Mouse (Mus musculus) hindbrain, embryonic 13.5 days (tissue): ENCODE results near the gene Gm29276. TPM values are rescaled to one million over a fixed set of nuclear protein-coding genes. Genes with fewer than 3 reads are reported as not detected.
"Not testable (repeated sequence)": the region's sequence is repeated elsewhere in the genome, so short reads cannot be mapped to it uniquely, and the experiment has no call there.

Experiments
- ATAC-seq: fragments of 200-750 bp; cut with Nextera tagmentation; 2 replicates; pipeline ENCODE4 v1.8.0; 2017; ENCODE audit warnings: moderate TSS enrichment; ENCODE audit not compliant: low FRiP score
- H3K27ac ChIP-seq: fragments of 300-500 bp; sonication (generic); 2 replicates; pipeline ENCODE4 v1.5.1; 2015; ENCODE audit warnings: inconsistent platforms, mild to moderate bottlenecking, moderate library complexity
- H3K27me3 ChIP-seq: fragments of 300-500 bp; sonication (generic); 2 replicates; pipeline ENCODE4 v1.6.1; 2015; ENCODE audit warnings: mild to moderate bottlenecking, inconsistent platforms
- H3K36me3 ChIP-seq: fragments of 300-500 bp; sonication (generic); 2 replicates; pipeline ENCODE4 v1.6.1; 2015; ENCODE audit warnings: mild to moderate bottlenecking, inconsistent platforms
- H3K4me1 ChIP-seq: fragments of 300-500 bp; sonication (generic); replicated peaks from 2 replicates; pipeline ENCODE4 v1.6.1; 2015; ENCODE audit warnings: inconsistent platforms
- H3K4me2 ChIP-seq: fragments of 300-500 bp; sonication (generic); 2 replicates; pipeline ENCODE4 v1.6.1; 2015; ENCODE audit warnings: inconsistent platforms, mild to moderate bottlenecking, moderate library complexity
- H3K4me3 ChIP-seq: fragments of 300-500 bp; sonication (generic); 2 replicates; pipeline ENCODE4 v1.5.1; 2015; ENCODE audit warnings: mild to moderate bottlenecking, inconsistent platforms
- H3K9ac ChIP-seq: fragments of 300-500 bp; sonication (generic); 2 replicates; pipeline ENCODE4 v1.6.1; 2015; ENCODE audit warnings: mild to moderate bottlenecking, inconsistent platforms
- H3K9me3 ChIP-seq: fragments of 300-500 bp; sonication (generic); 2 replicates; pipeline ENCODE4 v1.6.1; 2016; ENCODE audit warnings: inconsistent platforms
- WGBS: fragments of 180-500 bp; shearing (Covaris S2); methylation state at CpG from one replicate; pipeline ENCODE4 v1.1.7; 2015; 5-methylcytosine and 5-hydroxymethylcytosine counted together
- polyA plus RNA-seq: library from polyadenylated mRNA; unstranded; fragments of >200 nt; fragmentation: Nextera tagmentation; extraction: Ambion mirVana; gene quantifications from 2 replicates; pipeline ENCODE4 v1.2.1, GENCODE M21; 2015

Gm29276 gene
- polyA plus RNA-seq, result not detected in 2 replicates

DNA sequence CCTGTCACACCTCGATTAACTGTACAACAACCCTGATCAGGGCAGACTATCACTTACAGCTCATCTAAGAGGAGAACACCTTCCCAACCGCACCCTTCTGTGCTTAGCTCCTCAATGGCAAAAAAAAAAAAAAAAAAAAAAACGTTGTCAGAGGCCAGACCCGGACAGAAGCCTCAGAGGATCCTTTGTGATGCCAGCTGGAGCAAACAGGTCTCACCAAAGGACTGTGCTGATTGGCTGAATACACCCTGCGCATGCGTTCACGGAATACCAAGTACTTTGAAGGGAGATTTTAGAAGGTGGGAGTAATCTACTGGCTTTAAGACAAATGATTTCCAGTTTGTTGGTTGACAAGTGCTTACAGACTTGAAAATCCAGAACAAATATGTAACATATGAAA, at the start of gene Gm29276:
Gm29276 (minus strand) TSS at position 101 of the 400 bp plus-strand sequence.
- H3K27ac ChIP-seq, H3K27me3 ChIP-seq, H3K4me1 ChIP-seq, H3K9me3 ChIP-seq, ATAC-seq, H3K36me3 ChIP-seq, H3K4me2 ChIP-seq, H3K4me3 ChIP-seq, H3K9ac ChIP-seq: not testable (repeated sequence)
- no CpG with 5 or more reads among the region's 7 CpGs for WGBS
